In the genomic region with DNA sequence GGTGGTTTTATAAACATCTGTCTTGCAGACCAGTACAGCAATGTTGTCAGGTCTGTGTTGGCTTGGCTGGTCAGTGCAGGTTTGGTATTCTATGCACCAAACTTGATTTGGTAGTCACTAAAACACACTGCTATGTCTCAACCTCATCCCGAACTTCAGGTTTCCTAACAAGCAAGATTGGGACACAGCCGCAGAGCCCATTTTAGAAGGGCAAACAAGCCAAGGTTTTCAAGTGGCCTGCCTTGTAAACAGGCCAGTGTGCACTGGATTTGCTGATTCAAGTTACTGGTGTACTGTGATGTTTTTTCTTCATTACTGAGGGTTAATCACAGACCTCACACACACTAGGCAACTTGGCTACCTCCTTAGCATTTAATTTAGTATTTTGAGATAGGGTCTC, we compare ENCODE assay signal across 19 mouse cellular contexts. TPM values are rescaled to one million over a fixed set of nuclear protein-coding genes. Genes with fewer than 3 reads are reported as not detected.
DNase-seq lines count a peak whose midpoint lies in the region; ATAC-seq and TF ChIP-seq lines count a peak whose summit lies in the region.
"Had no signal": no experiment of that assay in that cellular context is flagged by ENCODE, and none has a peak within 500 bp of the region (broad histone marks: within the 10 kb centered on the region; RNA-seq: fewer than 3 reads in every experiment).

No protein-coding gene starts in this region.

- no peaks in the 10 kb centered on the region for H3K27me3 ChIP-seq in midbrain, embryonic 10.5 days (ENCODE audit: low read depth, poor library complexity, severe bottlenecking)
- no peaks in the 10 kb centered on the region for H3K27me3 ChIP-seq in forebrain, embryonic 12.5 days
- H3K27me3 ChIP-seq: embryonic facial prominence, embryonic 12.5 days had no signal

- WGBS in macrophage (ENCODE audit: missing documents), result 74% methylated on average over 2 of the region's 2 CpGs
- 91% methylated on average over 2 of the region's 2 CpGs for WGBS in midbrain, embryonic 10.5 days
- 89% methylated on average over 2 of the region's 2 CpGs for WGBS in forebrain, embryonic 12.5 days

- H3K4me1 ChIP-seq in bone marrow macrophage, adult 2 months (ENCODE audit: control insufficient read depth, insufficient read depth, low read length), result peaks cover 24% of the 10 kb centered on the region
- peaks cover 32% of the 10 kb centered on the region for H3K4me1 ChIP-seq in midbrain, embryonic 10.5 days
- peaks cover 19% of the 10 kb centered on the region for H3K4me1 ChIP-seq in forebrain, embryonic 12.5 days

- no peak overlapping the region for H3K9ac ChIP-seq in forebrain, embryonic 12.5 days
- H3K9ac ChIP-seq: embryonic facial prominence, embryonic 12.5 days; heart, embryonic 13.5 days; hindbrain, embryonic 14.5 days had no signal

- H3K79me2 ChIP-seq in macrophage (ENCODE audit: inconsistent target), result peaks cover 75% of the 10 kb centered on the region

- peak; percentile 2 for ATAC-seq in inflammation-experienced regulatory T-cells, adult 6 months
- ATAC-seq in forebrain, embryonic 12.5 days (ENCODE audit: low FRiP score), result no peak
- ATAC-seq: forebrain, embryonic 16.5 days had no signal

- no peak overlapping the region for H3K4me2 ChIP-seq in forebrain, embryonic 12.5 days
- H3K4me2 ChIP-seq: embryonic facial prominence, embryonic 12.5 days; heart, embryonic 13.5 days; hindbrain, embryonic 14.5 days had no signal

- no peak for TF ChIP-seq CTCF in bone marrow macrophage, adult 2 months (IDR thresholded peaks at IDR 0.05; ENCODE audit: low read depth, low read length)

- peak overlapping the region; percentile 66 for H3K27ac ChIP-seq in bone marrow macrophage, adult 2 months (ENCODE audit: insufficient read depth, low read depth, low read length)
- H3K27ac ChIP-seq in macrophage, result peak overlapping the region; percentile 66
- no peak overlapping the region for H3K27ac ChIP-seq in midbrain, embryonic 10.5 days (replicated peaks)
- H3K27ac ChIP-seq in forebrain, embryonic 12.5 days, result no peak overlapping the region
- H3K27ac ChIP-seq: embryonic facial prominence, embryonic 12.5 days; heart, embryonic 13.5 days; hindbrain, embryonic 14.5 days had no signal

- H3K4me3 ChIP-seq in bone marrow macrophage, adult 2 months (ENCODE audit: insufficient read depth, low read length), result peak overlapping the region; percentile 56
- H3K4me3 ChIP-seq in macrophage (ENCODE audit: inconsistent target), result peak overlapping the region; percentile 34
- no peak overlapping the region for H3K4me3 ChIP-seq in midbrain, embryonic 10.5 days
- H3K4me3 ChIP-seq in forebrain, embryonic 12.5 days (replicated peaks), result no peak overlapping the region
- H3K4me3 ChIP-seq: embryonic facial prominence, embryonic 12.5 days; heart, embryonic 13.5 days had no signal

- no peak for TF ChIP-seq POLR2A in bone marrow macrophage, adult 2 months (IDR thresholded peaks at IDR 0.05; ENCODE audit: borderline replicate concordance, low read depth, low read length)

- peak; percentile 40 to 57 for DNase-seq in lung, adult 18-20 months
- no peak for DNase-seq in lung, postnatal 4 days
- no peak for DNase-seq in midbrain, embryonic 10.5 days (ENCODE audit: low spot score)
- DNase-seq in gastrocnemius, postnatal 10 days, result no peak
- DNase-seq: adrenal gland, postnatal 10 days; cerebellum, adult 11-12 months; cerebellum, adult 9-10 months; cerebellum, postnatal 25 days; gastrocnemius, postnatal 25 days had no signal

- H3K36me3 ChIP-seq in macrophage (ENCODE audit: inconsistent target), result no peaks in the 10 kb centered on the region
- H3K36me3 ChIP-seq in midbrain, embryonic 10.5 days, result no peaks in the 10 kb centered on the region
- H3K36me3 ChIP-seq in forebrain, embryonic 12.5 days (replicated peaks), result no peaks in the 10 kb centered on the region
- H3K36me3 ChIP-seq: embryonic facial prominence, embryonic 12.5 days; G1E; heart, embryonic 13.5 days had no signal

- no peaks in the 10 kb centered on the region for H3K9me3 ChIP-seq in midbrain, embryonic 10.5 days (replicated peaks)
- H3K9me3 ChIP-seq in forebrain, embryonic 12.5 days, result no peaks in the 10 kb centered on the region
- H3K9me3 ChIP-seq: embryonic facial prominence, embryonic 12.5 days; heart, embryonic 13.5 days had no signal

RNA-seq across cellular contexts. Expression of gene Eif4e3, which starts 10.5 kb away (rescaled TPM):
- polyA plus RNA-seq in bone marrow macrophage, adult 2 months (2012; ENCODE audit: insufficient read depth, insufficient read length, missing spikeins), result 26.3 and 29.4 TPM in 2 replicates
- polyA plus RNA-seq in inflammation-experienced regulatory T-cells, adult 6 months (2017; shearing (Covaris generic)), result 10 to 100 TPM; 23.0 to 31.4 (median 29.9) TPM
- total RNA-seq in macrophage (2018; cell fraction: chromatin; rRNA removed), result 10 to 100 TPM; 11.3 to 37.4 (median 26.5) TPM
- 10 to 100 TPM; 20.9 to 32.6 (median 24.6) TPM for total RNA-seq in macrophage (2018; cell fraction: cytosol; rRNA removed)
- 10 to 100 TPM; 12.5 to 52.1 (median 26.8) TPM for total RNA-seq in macrophage (2018; cell fraction: nucleus; rRNA removed)
- 20.9 to 25.3 TPM (median 21.1 TPM) in 3 replicates for polyA plus RNA-seq in macrophage (2018)
- 10.8 and 13.1 TPM in 2 replicates for polyA plus RNA-seq in midbrain, embryonic 10.5 days (2016; fragmentation: Nextera tagmentation; extraction: Ambion mirVana)
- 12.7 and 13.1 TPM in 2 replicates for polyA plus RNA-seq in forebrain, embryonic 12.5 days (2016; fragmentation: Nextera tagmentation; extraction: Ambion mirVana)
- total RNA-seq in gastrocnemius, postnatal 10 days (2021), result 10 to 100 TPM; 14.6 to 14.8 TPM
- total RNA-seq: G1E had no signal
- polyA plus RNA-seq: G1E had no signal

RNA-seq across cellular contexts. Expression of gene Gm20696, which starts 10.5 kb away (rescaled TPM):
- 3.0 and 4.7 TPM in 2 replicates for polyA plus RNA-seq in bone marrow macrophage, adult 2 months (2012; ENCODE audit: insufficient read depth, insufficient read length, missing spikeins)
- 10 to 100 TPM in 2 of 3 experiments, under 1 TPM in 1; 0.88 to 21.2 (median 18.7) TPM for polyA plus RNA-seq in inflammation-experienced regulatory T-cells, adult 6 months (2017; shearing (Covaris generic))
- 100 to 1,000 TPM in 4 of 26 experiments, 10 to 100 TPM in 22; 21.3 to 172 (median 40.8) TPM for total RNA-seq in macrophage (2018; cell fraction: chromatin; rRNA removed)
- total RNA-seq in macrophage (2018; cell fraction: cytosol; rRNA removed), result 1 to 10 TPM in 6 of 26 experiments, under 1 TPM in 20; 0.07 to 2.5 (median 0.44) TPM
- 100 to 1,000 TPM in 1 of 26 experiments, 10 to 100 TPM in 21, 1 to 10 TPM in 4; 4.9 to 135 (median 21.7) TPM for total RNA-seq in macrophage (2018; cell fraction: nucleus; rRNA removed)
- polyA plus RNA-seq in macrophage (2018), result 0.03 to 0.27 TPM in 2 of 3 replicates, not detected in the other
- 3.2 and 3.4 TPM in 2 replicates for polyA plus RNA-seq in midbrain, embryonic 10.5 days (2016; fragmentation: Nextera tagmentation; extraction: Ambion mirVana)
- polyA plus RNA-seq in forebrain, embryonic 12.5 days (2016; fragmentation: Nextera tagmentation; extraction: Ambion mirVana), result 4.2 and 6.0 TPM in 2 replicates
- 1 to 10 TPM; 2.0 to 3.9 TPM for total RNA-seq in gastrocnemius, postnatal 10 days (2021)
- polyA plus RNA-seq: G1E had no signal

RNA-seq across cellular contexts. Expression of gene Gpr27, which starts 36.4 kb away (rescaled TPM):
- not detected in 2 replicates for polyA plus RNA-seq in bone marrow macrophage, adult 2 months (2012; ENCODE audit: insufficient read depth, insufficient read length, missing spikeins)
- not detected for polyA plus RNA-seq in inflammation-experienced regulatory T-cells, adult 6 months (2017; shearing (Covaris generic))
- under 1 TPM in 1 of 26 experiments, not detected in 25; 0.79 TPM for total RNA-seq in macrophage (2018; cell fraction: chromatin; rRNA removed)
- total RNA-seq in macrophage (2018; cell fraction: cytosol; rRNA removed), result not detected
- not detected for total RNA-seq in macrophage (2018; cell fraction: nucleus; rRNA removed)
- polyA plus RNA-seq in macrophage (2018), result not detected in 3 replicates
- 1.1 and 1.3 TPM in 2 replicates for polyA plus RNA-seq in midbrain, embryonic 10.5 days (2016; fragmentation: Nextera tagmentation; extraction: Ambion mirVana)
- polyA plus RNA-seq in forebrain, embryonic 12.5 days (2016; fragmentation: Nextera tagmentation; extraction: Ambion mirVana), result 5.9 and 6.7 TPM in 2 replicates
- 1 to 10 TPM; 3.8 to 4.1 TPM for total RNA-seq in gastrocnemius, postnatal 10 days (2021)
- total RNA-seq: granulocyte monocyte progenitor cell, adult 5-6 weeks had no signal
- polyA plus RNA-seq: G1E had no signal

Comparison
In these comparisons a context has a peak if more than half of its experiments do, and no peak if none do; other contexts are left out.
1. DNase-seq: peak in lung, adult 18-20 months (2 of 2); none in lung, postnatal 4 days (0 of 2), midbrain, embryonic 10.5 days (single experiment) and gastrocnemius, postnatal 10 days (single experiment).
2. H3K27ac ChIP-seq: peak in bone marrow macrophage, adult 2 months (single experiment) and macrophage (single experiment); none in midbrain, embryonic 10.5 days (single experiment) and forebrain, embryonic 12.5 days (single experiment).
3. H3K4me3 ChIP-seq: peak in bone marrow macrophage, adult 2 months (single experiment) and macrophage (single experiment); none in midbrain, embryonic 10.5 days (single experiment) and forebrain, embryonic 12.5 days (single experiment).